Mouse (Mus musculus) stomach, postnatal 0 days (tissue): ENCODE results near the gene Ubash3b. TPM values are rescaled to one million over a fixed set of nuclear protein-coding genes. Genes with fewer than 3 reads are reported as not detected.

Experiments
- ATAC-seq: fragments of 200-750 bp; cut with Nextera tagmentation; 2 replicates; pipeline ENCODE4 v1.8.0; 2017; ENCODE audit not compliant: low FRiP score, low TSS enrichment
- DNase-seq: peaks from one replicate; pipeline ENCODE4 v3.0.0-alpha.2; 2016; ENCODE audit warnings: low spot score
- H3K27ac ChIP-seq: fragments of 300-500 bp; sonication (generic); replicated peaks from 2 replicates; pipeline ENCODE4 v1.5.1; 2014; ENCODE audit warnings: mild to moderate bottlenecking, control low read depth
- H3K27me3 ChIP-seq: fragments of 300-500 bp; sonication (generic); 2 replicates; pipeline ENCODE4 v1.6.1; 2014; ENCODE audit warnings: low read length; ENCODE audit not compliant: control insufficient read depth, insufficient read depth
- H3K36me3 ChIP-seq: fragments of 300-500 bp; sonication (generic); 2 replicates; pipeline ENCODE4 v1.6.1; 2014; ENCODE audit warnings: low read length, mixed read lengths; ENCODE audit not compliant: control insufficient read depth, insufficient read depth
- H3K4me1 ChIP-seq: fragments of 300-500 bp; sonication (generic); replicated peaks from 2 replicates; pipeline ENCODE4 v1.6.1; 2014; ENCODE audit warnings: antibody characterized with exemption; ENCODE audit not compliant: control insufficient read depth, insufficient read depth
- H3K4me2 ChIP-seq: fragments of 300-500 bp; sonication (generic); replicated peaks from 2 replicates; pipeline ENCODE4 v1.6.1; 2014; ENCODE audit warnings: low read depth, mild to moderate bottlenecking, control low read depth, moderate library complexity
- H3K4me3 ChIP-seq: fragments of 300-500 bp; sonication (generic); 2 replicates; pipeline ENCODE4 v1.5.1; 2014; ENCODE audit warnings: low read depth, low read length, control low read depth
- H3K9ac ChIP-seq: fragments of 300-500 bp; sonication (generic); 2 replicates; pipeline ENCODE4 v1.6.1; 2014; ENCODE audit warnings: mild to moderate bottlenecking, low read length, control low read depth, mixed read lengths
- H3K9me3 ChIP-seq: fragments of 300-500 bp; sonication (generic); 2 replicates; pipeline ENCODE4 v1.6.1; 2016; ENCODE audit warnings: low read length; ENCODE audit not compliant: control insufficient read depth
- CTCF ChIP-seq: IDR thresholded peaks from 2 replicates; pipeline ENCODE4 v1.5.1; 2016; ENCODE audit warnings: antibody characterized with exemption, low read depth, mild to moderate bottlenecking, moderate library complexity
- EP300 ChIP-seq: optimal IDR thresholded peaks from 2 replicates; pipeline ENCODE3; 2016; ENCODE audit warnings: antibody characterized with exemption
- whole genome bisulfite sequencing: fragments of 180-500 bp; shearing (Covaris S2); extraction: QIAGEN DNeasy Blood & Tissue Kit; methylation state at CpG from one replicate; pipeline ENCODE4 v1.1.7; 2014; 5-methylcytosine and 5-hydroxymethylcytosine counted together
- polyA plus RNA-seq: library from polyadenylated mRNA; unstranded; fragments of >200 nt; fragmentation: Nextera tagmentation; extraction: Ambion mirVana; gene quantifications from 2 replicates; pipeline ENCODE4 v1.2.1, GENCODE M21; 2015

The Ubash3b gene
- polyA plus RNA-seq, 1 experiment from 2014 or later, result 1.4 TPM

- no peak overlapping the region for H3K27ac ChIP-seq
- TF ChIP-seq EP300 (no peak), CTCF (no peak)
- 53% methylated on average over 6 of the region's 6 CpGs for WGBS
- no peak overlapping the region for H3K9ac ChIP-seq
- ATAC-seq, result no peak
- no peaks in the 10 kb centered on the region for H3K36me3 ChIP-seq
- H3K4me1 ChIP-seq, result no peaks in the 10 kb centered on the region
- H3K4me3 ChIP-seq, result no peak overlapping the region
- DNase-seq, result no peak
- H3K4me2 ChIP-seq, result no peak overlapping the region
- no peaks in the 10 kb centered on the region for H3K9me3 ChIP-seq
- H3K27me3 ChIP-seq, result no peaks in the 10 kb centered on the region
These were observed 22.3 kb downstream of the Ubash3b start for GRCm38 (mm10) chr9:41138987-41139808.

- no peak for TF ChIP-seq EP300
- TF ChIP-seq CTCF, result no peak
- WGBS, result 46% methylated on average over 7 of the region's 7 CpGs
- no peaks in the 10 kb centered on the region for H3K9me3 ChIP-seq
- no peaks in the 10 kb centered on the region for H3K27me3 ChIP-seq
- no peaks in the 10 kb centered on the region for H3K36me3 ChIP-seq
- H3K27ac ChIP-seq, result no peak overlapping the region
- no peaks in the 10 kb centered on the region for H3K4me1 ChIP-seq
- no peak for ATAC-seq
- no peak overlapping the region for H3K4me3 ChIP-seq
- no peak for DNase-seq
- H3K9ac ChIP-seq, result no peak overlapping the region
- H3K4me2 ChIP-seq, result no peak overlapping the region
These were observed 24.6 kb downstream of the Ubash3b start for GRCm38 (mm10) chr9:41136691-41137467.

- DNase-seq (no peak), ATAC-seq (no peak)
- no peaks in the 10 kb centered on the region for H3K27me3 ChIP-seq
- no peaks in the 10 kb centered on the region for H3K4me1 ChIP-seq
- H3K27ac ChIP-seq, result no peak overlapping the region
- no peaks in the 10 kb centered on the region for H3K36me3 ChIP-seq
- no peak overlapping the region for H3K9ac ChIP-seq
- no peak overlapping the region for H3K4me3 ChIP-seq
- TF ChIP-seq EP300 (no peak), CTCF (no peak)
- 88% methylated on average over 2 of the region's 2 CpGs for WGBS
- no peaks in the 10 kb centered on the region for H3K9me3 ChIP-seq
- H3K4me2 ChIP-seq, result no peak overlapping the region
These were observed 25.2 kb downstream of the Ubash3b start for GRCm38 (mm10) chr9:41136273-41136672.

- Histone ChIP-seq H3K27ac (no peak overlapping the region), H3K27me3 (no peaks in the 10 kb centered on the region), H3K9ac (no peak overlapping the region), H3K4me1 (no peaks in the 10 kb centered on the region), H3K9me3 (no peaks in the 10 kb centered on the region), H3K4me3 (no peak overlapping the region), H3K4me2 (no peak overlapping the region), H3K36me3 (no peaks in the 10 kb centered on the region)
- ATAC-seq, result no peak
- no peak for DNase-seq
- TF ChIP-seq EP300, result no peak
- no peak for TF ChIP-seq CTCF
- 70% methylated on average over 4 of the region's 4 CpGs for WGBS
These were observed 26.6 kb downstream of the Ubash3b start for GRCm38 (mm10) chr9:41134907-41135306.

- DNase-seq, result no peak
- no peak for TF ChIP-seq CTCF
- no peak for TF ChIP-seq EP300
- no peak overlapping the region for H3K27ac ChIP-seq
- H3K4me2 ChIP-seq, result no peak overlapping the region
- no peaks in the 10 kb centered on the region for H3K36me3 ChIP-seq
- ATAC-seq, result no peak
- no peaks in the 10 kb centered on the region for H3K9me3 ChIP-seq
- no peaks in the 10 kb centered on the region for H3K27me3 ChIP-seq
- 88% methylated on average over 8 of the region's 8 CpGs for WGBS
- no peak overlapping the region for H3K9ac ChIP-seq
- H3K4me1 ChIP-seq, result no peaks in the 10 kb centered on the region
- H3K4me3 ChIP-seq, result no peak overlapping the region
These were observed 30.9 kb downstream of the Ubash3b start for GRCm38 (mm10) chr9:41130563-41130962.
